Mouse (Mus musculus) kidney, adult 2 months (tissue): ENCODE measurements at regions not wholly inside any gene's neighbourhood (a gene's known extent, or its start where the extent isn't known, plus 50 kb on each side); places are given as distances from the start of the nearest gene placed in this dataset.

Experiments
- DNase-seq: peaks from one replicate; pipeline ENCODE4 v3.0.0; 2021
- H3K27ac ChIP-seq: fragments of 200-500 bp; 2 replicates; pipeline ENCODE4 v1.5.1; 2012; ENCODE audit warnings: low read depth, low read length, control low read depth, inconsistent platforms; ENCODE audit not compliant: insufficient read depth
- H3K27me3 ChIP-seq: fragments of 200-500 bp; replicated peaks from 2 replicates; pipeline ENCODE4 v1.6.1; 2012; ENCODE audit warnings: mild to moderate bottlenecking, moderate library complexity, low read length, inconsistent platforms; ENCODE audit not compliant: control insufficient read depth, insufficient read depth
- H3K36me3 ChIP-seq: fragments of 200-500 bp; 2 replicates; pipeline ENCODE4 v1.6.1; 2012; ENCODE audit warnings: mild to moderate bottlenecking, moderate library complexity, low read length, inconsistent platforms; ENCODE audit not compliant: control insufficient read depth, insufficient read depth
- H3K4me1 ChIP-seq: fragments of 200-500 bp; 2 replicates; pipeline ENCODE4 v1.6.1; 2011; ENCODE audit warnings: low read length; ENCODE audit not compliant: control insufficient read depth, insufficient read depth
- H3K4me3 ChIP-seq: fragments of 200-500 bp; 2 replicates; pipeline ENCODE4 v1.5.1; 2011; ENCODE audit warnings: mild to moderate bottlenecking, low read depth, low read length, control low read depth; ENCODE audit not compliant: insufficient read depth
- CTCF ChIP-seq: fragments of 200-500 bp; conservative IDR thresholded peaks from 2 replicates; pipeline ENCODE4 v1.5.1; 2011; ENCODE audit warnings: low read depth, mild to moderate bottlenecking, control low read depth, low read length, moderate library complexity, mixed read lengths; ENCODE audit not compliant: insufficient read depth, insufficient read length
- POLR2A ChIP-seq: fragments of 200-500 bp; IDR thresholded peaks from one replicate; pipeline ENCODE4 v1.6.1; 2011; ENCODE audit warnings: low read depth, low read length, control low read depth
- WGBS: fragments of 180-500 bp; shearing (Covaris S2); methylation state at CpG from one replicate; pipeline ENCODE4 v1.1.7; 2018; 5-methylcytosine and 5-hydroxymethylcytosine counted together

DNA sequence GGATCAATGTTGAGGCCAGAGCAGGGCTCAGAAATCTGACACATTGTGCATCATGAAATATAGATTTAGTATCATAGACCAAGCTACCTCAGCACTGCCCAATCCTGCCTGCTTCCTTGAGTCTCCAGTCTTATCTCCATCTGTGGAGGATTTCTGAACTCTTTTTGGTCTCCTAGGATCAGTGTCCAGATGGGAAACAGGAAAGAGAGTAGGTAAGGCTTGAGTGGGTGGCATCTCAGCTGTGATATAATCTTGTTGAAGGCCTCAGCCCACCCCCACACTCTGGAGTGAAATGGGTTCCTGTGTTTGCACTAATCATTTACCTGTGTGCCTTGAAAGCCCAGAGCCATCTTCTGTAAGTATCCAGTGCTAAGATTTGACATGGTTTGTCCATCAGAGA is 74.3 kb upstream of the Aff3 start:
- Histone ChIP-seq H3K27ac (no peak overlapping the region), H3K36me3 (no peaks in the 10 kb centered on the region), H3K4me3 (no peak overlapping the region), H3K27me3 (no peaks in the 10 kb centered on the region), H3K4me1 (no peaks in the 10 kb centered on the region)
- TF ChIP-seq CTCF, result no peak
- no peak for TF ChIP-seq POLR2A
- DNase-seq, result no peak

DNA sequence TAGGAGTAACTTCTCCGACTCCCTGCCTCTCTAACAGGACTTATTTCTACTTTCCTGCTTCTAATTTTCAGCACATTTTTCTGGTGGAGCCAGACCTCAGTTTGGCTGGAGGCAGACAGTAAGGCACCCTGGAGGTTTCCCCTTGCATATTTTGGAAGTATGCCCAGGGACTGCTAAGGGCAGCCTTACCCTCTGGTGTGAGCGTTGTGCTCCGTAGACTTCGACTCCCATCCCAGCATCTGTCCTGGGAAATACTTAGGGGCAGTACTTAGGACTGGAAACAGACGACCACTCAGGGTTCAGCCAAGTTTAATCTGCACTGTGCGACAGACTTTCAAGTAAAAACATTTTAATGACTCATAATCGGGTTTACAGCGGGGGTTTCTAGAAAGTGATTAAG is 71.0 kb upstream of the Aff3 start:
- H3K36me3 ChIP-seq, result no peaks in the 10 kb centered on the region
- WGBS, result 39% methylated on average over 8 of the region's 8 CpGs
- no peaks in the 10 kb centered on the region for H3K4me1 ChIP-seq
- no peak overlapping the region for H3K4me3 ChIP-seq
- H3K27ac ChIP-seq, result no peak overlapping the region
- no peak for TF ChIP-seq POLR2A
- TF ChIP-seq CTCF, result no peak
- H3K27me3 ChIP-seq, result no peaks in the 10 kb centered on the region
- peak; percentile 5 for DNase-seq

- DNase-seq, result no peak
- TF ChIP-seq CTCF, result no peak
- TF ChIP-seq POLR2A, result no peak
- Histone ChIP-seq H3K4me3 (no peak overlapping the region), H3K27ac (no peak overlapping the region), H3K27me3 (no peaks in the 10 kb centered on the region), H3K36me3 (no peaks in the 10 kb centered on the region), H3K4me1 (no peaks in the 10 kb centered on the region)
Observed at GRCm38 (mm10) chr1:38733201-38733600, 68.4 kb upstream of the Aff3 start.

DNA sequence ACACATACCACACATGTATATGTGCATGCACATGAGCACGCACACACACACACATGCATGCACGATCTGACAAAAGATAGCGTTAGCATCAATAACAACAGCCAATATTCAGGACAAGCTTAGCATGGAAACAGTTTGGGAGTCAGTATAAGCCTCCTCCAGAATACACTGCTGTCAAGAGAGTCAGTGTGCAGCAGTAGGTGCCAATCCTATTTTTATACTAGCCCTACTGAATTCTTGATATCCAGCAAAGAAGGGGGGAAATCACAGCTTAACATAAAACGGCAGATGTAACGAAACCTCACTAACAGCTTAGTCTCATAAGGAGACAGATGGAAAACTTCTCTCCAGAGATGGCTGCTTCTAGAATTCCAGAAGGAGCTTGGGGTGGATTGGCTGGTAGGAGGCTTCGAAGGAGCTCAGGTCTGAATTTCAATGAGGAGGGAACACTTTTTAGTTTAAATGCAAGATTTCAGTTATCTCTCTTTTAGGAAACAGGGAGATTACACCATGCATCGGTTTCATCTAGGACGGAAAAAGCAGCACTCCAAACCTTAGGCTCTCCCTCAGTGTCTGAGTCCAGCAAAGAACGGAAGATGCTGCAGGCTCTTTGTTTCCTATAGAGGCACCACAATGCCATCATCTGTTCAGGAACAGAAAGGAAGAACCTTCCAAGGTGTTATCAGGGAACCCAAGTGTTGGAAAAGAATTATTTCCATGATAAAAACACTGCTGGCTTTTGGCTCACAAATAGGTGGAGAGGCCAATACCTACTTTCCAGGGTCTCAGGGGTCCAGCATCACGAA is 65.4 kb upstream of the Aff3 start:
- DNase-seq, result no peak
- WGBS, result 85% methylated on average over 10 of the region's 10 CpGs
- H3K36me3 ChIP-seq, result no peaks in the 10 kb centered on the region

DNA sequence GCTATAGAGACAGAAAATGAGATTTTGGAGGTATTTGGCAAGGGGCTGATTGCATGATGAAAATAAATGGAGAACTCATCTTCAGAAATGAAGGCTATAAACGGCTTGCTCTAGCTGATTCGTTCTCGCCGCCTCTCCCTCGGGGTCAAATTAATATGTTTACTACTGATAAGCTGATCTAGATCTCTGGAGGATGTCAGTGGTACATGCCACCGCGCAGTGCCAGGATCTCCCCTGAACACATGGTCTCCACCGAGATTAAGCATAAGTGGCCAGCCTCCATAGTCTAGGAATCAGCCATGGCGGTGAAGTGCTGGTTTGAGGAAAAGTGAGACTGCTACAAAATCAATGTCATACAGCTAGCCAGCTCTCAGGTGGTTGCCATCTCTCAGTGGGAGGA is 61.0 kb upstream of the Aff3 start:
- H3K27me3 ChIP-seq, result no peaks in the 10 kb centered on the region

More for the DNA sequence above, 65.4 kb upstream of the Aff3 start:
- no peak for TF ChIP-seq POLR2A
- no peak for TF ChIP-seq CTCF
- Histone ChIP-seq H3K27me3 (no peaks in the 10 kb centered on the region), H3K27ac (no peak overlapping the region), H3K4me1 (no peaks in the 10 kb centered on the region), H3K4me3 (no peak overlapping the region)

GRCm38 (mm10) chr1:38724631-38725030 is 59.9 kb upstream of the Aff3 start:
- TF ChIP-seq CTCF (no peak), POLR2A (no peak)
- 89% methylated on average over 14 of the region's 14 CpGs for WGBS
- Histone ChIP-seq H3K27ac (no peak overlapping the region), H3K27me3 (no peaks in the 10 kb centered on the region), H3K4me3 (no peak overlapping the region), H3K36me3 (no peaks in the 10 kb centered on the region), H3K4me1 (no peaks in the 10 kb centered on the region)
- DNase-seq, result no peak

More for the DNA sequence above, 61.0 kb upstream of the Aff3 start:
- 90% methylated on average over 9 of the region's 9 CpGs for WGBS
- no peak overlapping the region for H3K27ac ChIP-seq
- H3K4me3 ChIP-seq, result no peak overlapping the region
- H3K4me1 ChIP-seq, result no peaks in the 10 kb centered on the region
- TF ChIP-seq POLR2A (no peak), CTCF (no peak)
- no peak for DNase-seq
- no peaks in the 10 kb centered on the region for H3K36me3 ChIP-seq

DNA sequence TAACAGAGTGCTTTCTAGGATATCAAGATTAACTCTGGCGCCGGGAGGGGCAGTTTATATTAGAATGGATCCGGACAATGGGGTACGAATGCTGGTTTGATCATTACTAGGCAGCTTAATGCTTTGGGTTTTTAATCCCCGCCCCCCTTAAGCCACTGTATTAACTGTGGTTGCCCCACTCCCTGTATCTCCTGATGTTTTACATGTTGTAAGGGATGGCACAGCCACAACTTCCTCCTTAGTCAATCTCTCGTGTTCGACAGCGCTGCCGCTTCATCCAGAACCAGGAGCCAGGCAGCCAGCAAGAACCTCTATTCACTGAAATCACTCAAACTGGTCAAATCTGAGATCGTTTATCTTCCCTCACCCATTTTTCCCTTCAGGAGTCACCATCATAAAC is 57.4 kb upstream of the Aff3 start:
- Histone ChIP-seq H3K27ac (no peak overlapping the region), H3K4me1 (no peaks in the 10 kb centered on the region), H3K36me3 (no peaks in the 10 kb centered on the region), H3K27me3 (no peaks in the 10 kb centered on the region), H3K4me3 (no peak overlapping the region)
- WGBS, result 88% methylated on average over 10 of the region's 10 CpGs
- no peak for DNase-seq
- TF ChIP-seq POLR2A (no peak), CTCF (no peak)
